Mouse (Mus musculus) MEL (cell line): ENCODE measurements around the gene Zfp764. TPM values are rescaled to one million over a fixed set of nuclear protein-coding genes. Genes with fewer than 3 reads are reported as not detected.
"Not testable (repeated sequence)": the region's sequence is repeated elsewhere in the genome, so short reads cannot be mapped to it uniquely, and the experiment has no call there.

ENCODE experiments used
- DNase-seq: peaks from one replicate; pipeline ENCODE4 v3.0.0; 2011; ENCODE audit warnings: low read depth, low spot score
- H3K27ac ChIP-seq: 2 replicates; pipeline ENCODE4 v1.5.1; 2012; ENCODE audit warnings: low read depth, mild to moderate bottlenecking, control low read depth, low read length, moderate library complexity; ENCODE audit not compliant: control insufficient read depth
- H3K27me3 ChIP-seq, 2 experiments: fragments of 150-350 bp in 1 of 2; sonication (generic) in 1 of 2; 2 replicates each; pipeline ENCODE4 v1.6.1; 2012; ENCODE audit warnings: low read length in 2 of 2, mild to moderate bottlenecking in 2 of 2, improper control_type of control experiment in 1 of 2, moderate library complexity in 1 of 2; ENCODE audit not compliant: insufficient read depth in 2 of 2, control insufficient read depth in 1 of 2
- H3K36me3 ChIP-seq, 2 experiments: 2 replicates each; pipeline ENCODE4 v1.6.1; 2012 to 2014; ENCODE audit warnings: low read length in 2 of 2, improper control_type of control experiment in 1 of 2, inconsistent platforms in 1 of 2, mild to moderate bottlenecking in 1 of 2; ENCODE audit not compliant: insufficient read depth in 2 of 2, control insufficient read depth in 1 of 2
- H3K4me1 ChIP-seq, 2 experiments: fragments of 150-350 bp in 1 of 2; sonication (generic) in 1 of 2; 2 replicates each; pipeline ENCODE4 v1.6.1; 2012; ENCODE audit warnings: low read length in 2 of 2, improper control_type of control experiment in 1 of 2, mild to moderate bottlenecking in 1 of 2; ENCODE audit not compliant: insufficient read depth in 2 of 2, control insufficient read depth in 1 of 2
- H3K4me3 ChIP-seq, 2 experiments: fragments of 150-350 bp in 1 of 2; sonication (generic) in 1 of 2; 2 replicates each; pipeline ENCODE4 v1.5.1; 2012; ENCODE audit warnings: low read depth in 2 of 2, low read length in 2 of 2, mild to moderate bottlenecking in 2 of 2, moderate library complexity in 2 of 2, control low read depth in 1 of 2, improper control_type of control experiment in 1 of 2; ENCODE audit not compliant: control insufficient read depth in 1 of 2, insufficient read depth in 1 of 2
- H3K79me2 ChIP-seq: 2 replicates; pipeline ENCODE4 v1.6.1; 2012; ENCODE audit warnings: mild to moderate bottlenecking, low read length, moderate library complexity; ENCODE audit not compliant: control insufficient read depth, poor library complexity, insufficient read depth
- H3K9ac ChIP-seq: 2 replicates; pipeline ENCODE4 v1.6.1; 2012; ENCODE audit warnings: low read depth, mild to moderate bottlenecking, control low read depth, low read length, moderate library complexity; ENCODE audit not compliant: control insufficient read depth, poor library complexity, severe bottlenecking
- H3K9me3 ChIP-seq: fragments of 150-350 bp; sonication (generic); replicated peaks from 2 replicates; pipeline ENCODE4 v1.6.1; 2012; ENCODE audit warnings: mild to moderate bottlenecking, low read length, improper control_type of control experiment, moderate library complexity; ENCODE audit not compliant: insufficient read depth
- BHLHE40 ChIP-seq: IDR thresholded peaks from 2 replicates; pipeline ENCODE4 v1.6.1; 2012; ENCODE audit warnings: low read depth, mild to moderate bottlenecking, inconsistent platforms, low read length, improper control_type of control experiment, borderline replicate concordance
- CTCF ChIP-seq, 3 experiments: IDR thresholded peaks in 2 of 3; conservative IDR thresholded peaks in 1 of 3; 2 replicates each; pipeline ENCODE4 v1.5.1; 2011 to 2012; ENCODE audit warnings: low read length in 3 of 3, low read depth in 2 of 3, mild to moderate bottlenecking in 2 of 3, improper control_type of control experiment in 1 of 3, inconsistent platforms in 1 of 3, mixed read lengths in 1 of 3, moderate library complexity in 1 of 3; ENCODE audit not compliant: control insufficient read depth in 1 of 3, insufficient read depth in 1 of 3, poor library complexity in 1 of 3, severe bottlenecking in 1 of 3
- ELF1 ChIP-seq: IDR thresholded peaks from 2 replicates; pipeline ENCODE4 v1.6.1; 2014; ENCODE audit warnings: low read depth, mild to moderate bottlenecking, inconsistent platforms, low read length, improper control_type of control experiment, moderate library complexity
- HCFC1 ChIP-seq: IDR thresholded peaks from 2 replicates; pipeline ENCODE4 v1.6.1; 2012; ENCODE audit warnings: low read depth, mild to moderate bottlenecking, inconsistent platforms, low read length, improper control_type of control experiment, moderate library complexity
- MAX ChIP-seq: IDR thresholded peaks from 2 replicates; pipeline ENCODE4 v1.6.1; 2011; ENCODE audit warnings: low read length, improper control_type of control experiment
- MXI1 ChIP-seq: IDR thresholded peaks from 2 replicates; pipeline ENCODE4 v1.6.1; 2011; ENCODE audit warnings: mild to moderate bottlenecking, low read depth, low read length, improper control_type of control experiment
- MYC ChIP-seq: IDR thresholded peaks from 2 replicates; pipeline ENCODE4 v1.6.1; 2011; ENCODE audit warnings: low read depth, mild to moderate bottlenecking, low read length, improper control_type of control experiment, moderate library complexity
- NELFE ChIP-seq: IDR thresholded peaks from 2 replicates; pipeline ENCODE4 v1.6.1; 2011; ENCODE audit warnings: low read depth, low read length, improper control_type of control experiment
- NRF1 ChIP-seq: IDR thresholded peaks from 2 replicates; pipeline ENCODE4 v1.6.1; 2014; ENCODE audit warnings: low read depth, mild to moderate bottlenecking, inconsistent platforms, low read length, improper control_type of control experiment, moderate library complexity; ENCODE audit not compliant: poor library complexity, insufficient read depth, severe bottlenecking
- POLR2A ChIP-seq, 2 experiments: IDR thresholded peaks; 2 replicates each; pipeline ENCODE4 v1.6.1; 2011 to 2012; ENCODE audit warnings: low read length in 2 of 2, mild to moderate bottlenecking in 2 of 2, control low read depth in 1 of 2, improper control_type of control experiment in 1 of 2, low read depth in 1 of 2, moderate library complexity in 1 of 2; ENCODE audit not compliant: control insufficient read depth in 1 of 2, insufficient read depth in 1 of 2, poor library complexity in 1 of 2
- POLR2AphosphoS2 ChIP-seq: IDR thresholded peaks from 2 replicates; pipeline ENCODE4 v1.6.1; 2011; ENCODE audit warnings: low read length, improper control_type of control experiment
- RAD21 ChIP-seq: IDR thresholded peaks from 2 replicates; pipeline ENCODE4 v1.6.1; 2011; ENCODE audit warnings: mild to moderate bottlenecking, low read depth, low read length, improper control_type of control experiment
- RCOR1 ChIP-seq: IDR thresholded peaks from 2 replicates; pipeline ENCODE4 v1.6.1; 2012; ENCODE audit warnings: low read depth, mild to moderate bottlenecking, inconsistent platforms, low read length, improper control_type of control experiment
- SIN3A ChIP-seq: IDR thresholded peaks from 2 replicates; pipeline ENCODE4 v1.6.1; 2012; ENCODE audit warnings: low read length, improper control_type of control experiment, inconsistent platforms
- SMC3 ChIP-seq: IDR thresholded peaks from 2 replicates; pipeline ENCODE4 v1.6.1; 2011; ENCODE audit warnings: low read depth, low read length, improper control_type of control experiment
- TAL1 ChIP-seq: IDR thresholded peaks from 2 replicates; pipeline ENCODE4 v1.6.1; 2012; ENCODE audit warnings: mild to moderate bottlenecking, inconsistent platforms, low read length, moderate library complexity, mixed read lengths
- ZC3H11A ChIP-seq: IDR thresholded peaks from 2 replicates; pipeline ENCODE4 v1.6.1; 2012; ENCODE audit warnings: low read depth, mild to moderate bottlenecking, inconsistent platforms, low read length, improper control_type of control experiment
- ZKSCAN1 ChIP-seq: IDR thresholded peaks from 2 replicates; pipeline ENCODE4 v1.6.1; 2012; ENCODE audit warnings: low read depth, mild to moderate bottlenecking, inconsistent platforms, low read length, improper control_type of control experiment, moderate library complexity
- polyA plus RNA-seq, 2 experiments: library from polyadenylated mRNA; stranded (reverse) in 1 of 2; unstranded in 1 of 2; fragments of >175 nt in 1 of 2; fragments of >200 nt in 1 of 2; gene quantifications; 2 replicates each; pipeline versions ENCODE4 v1.2.1 to v1.2.4; 2012; ENCODE audit warnings: low replicate concordance in 2 of 2, low read depth in 1 of 2; ENCODE audit not compliant: insufficient read length in 2 of 2, insufficient read depth in 1 of 2, missing spikeins in 1 of 2
- total RNA-seq: library from RNA; depleted of rRNA; stranded (reverse); fragments of 300-350 nt; gene quantifications from 2 replicates; pipeline ENCODE4 v1.2.3, GENCODE M21; 2012

Zfp764 gene
- total and polyA plus RNA-seq, 3 experiments = 3.1 to 4.1 TPM; not detected in 1

DNA sequence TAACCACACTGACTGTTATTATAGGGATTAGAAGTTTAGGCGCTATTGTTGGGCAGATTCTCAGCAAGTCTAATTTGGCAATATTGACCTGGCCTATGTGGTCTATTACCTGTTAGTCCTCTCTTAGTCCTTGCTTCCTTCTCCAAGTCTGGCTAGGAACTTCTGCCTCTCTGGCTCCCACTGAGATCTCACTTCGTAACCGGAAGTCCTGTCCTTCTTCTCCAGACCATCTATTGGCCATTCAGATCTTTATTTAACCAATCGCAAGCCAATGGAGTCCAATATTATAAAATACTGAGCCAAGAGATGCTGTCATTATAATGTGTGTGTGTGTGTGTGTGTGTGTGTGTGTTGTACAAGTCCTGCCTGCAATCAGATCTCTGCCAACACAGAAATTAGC lies 42.5 kb downstream of the Zfp764 start:
- no peak overlapping the region for H3K9ac ChIP-seq
- H3K27ac ChIP-seq = no peak overlapping the region
- H3K36me3 ChIP-seq = peaks cover 0 to 3% of the 10 kb centered on the region in 2 experiments; a peak in 1 of 4 replicates
- no peak overlapping the region for H3K4me3 ChIP-seq
- 0 out of 4 replicates have a peak, but pooled peaks cover 4% of the 10 kb centered on the region in 2 experiments for H3K4me1 ChIP-seq
- no peaks in the 10 kb centered on the region for H3K79me2 ChIP-seq
- no peaks in the 10 kb centered on the region for H3K9me3 ChIP-seq
- no peaks in the 10 kb centered on the region for H3K27me3 ChIP-seq
- no peak for DNase-seq
- TF ChIP-seq SIN3A = no peak
- no peak for TF ChIP-seq POLR2A (IDR thresholded peaks at IDR 0.05; ENCODE audit: control insufficient read depth in 1 of 2, insufficient read depth in 1 of 2, low read depth in 1 of 2, low read length in 2 of 2, poor library complexity in 1 of 2)
- no peak for TF ChIP-seq ELF1
- TF ChIP-seq POLR2AphosphoS2 = no peak
- no peak for TF ChIP-seq ZKSCAN1
- TF ChIP-seq CTCF (IDR thresholded peaks at IDR 0.05 in 2 of 3, conservative IDR thresholded peaks at IDR 0.05 in 1 of 3; ENCODE audit: control insufficient read depth in 1 of 3, insufficient read depth in 1 of 3, low read depth in 2 of 3, low read length in 3 of 3, poor library complexity in 1 of 3, severe bottlenecking in 1 of 3) = no peak

DNA sequence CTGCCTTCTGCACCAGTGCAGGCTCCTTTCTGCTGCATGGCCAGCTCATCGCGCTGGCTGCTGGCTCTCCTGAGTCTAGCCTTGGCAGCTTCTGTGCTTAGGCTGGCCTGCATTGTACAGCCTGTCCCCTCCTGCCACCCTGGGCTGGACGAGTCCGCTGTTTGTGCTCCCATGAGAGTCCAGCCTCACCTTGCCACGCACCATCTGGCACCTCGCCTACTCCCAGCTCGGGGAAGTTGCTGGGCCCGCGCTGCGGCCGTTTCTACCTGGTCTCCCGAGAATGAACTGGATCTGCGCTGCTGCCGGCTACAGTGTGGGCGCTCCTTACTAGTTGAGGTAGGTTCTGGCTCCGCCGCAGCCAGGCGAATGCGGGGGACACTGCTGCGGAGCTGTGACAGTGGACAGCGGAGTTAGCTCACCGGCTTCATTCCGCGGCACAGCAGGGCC lies 43.1 kb downstream of the Zfp764 start:
- Histone ChIP-seq H3K4me3 (no peak overlapping the region), H3K9ac (no peak overlapping the region), H3K9me3 (no peaks in the 10 kb centered on the region)
- no peak for TF ChIP-seq HCFC1
- TF ChIP-seq RAD21 = no peak
- no peak for TF ChIP-seq SIN3A
- TF ChIP-seq BHLHE40 = no peak
- TF ChIP-seq MAX = no peak
- no peak for TF ChIP-seq RCOR1
- TF ChIP-seq MXI1 = no peak
- TF ChIP-seq TAL1 = no peak
- TF ChIP-seq NELFE = no peak
- TF ChIP-seq NRF1 = no peak
- TF ChIP-seq, all 39 proteins: peak for 0
- no peaks in the 10 kb centered on the region for H3K79me2 ChIP-seq
- 0 out of 4 replicates have a peak, but pooled peaks cover 4% of the 10 kb centered on the region in 2 experiments for H3K4me1 ChIP-seq
- H3K27ac ChIP-seq = no peak overlapping the region
- H3K36me3 ChIP-seq = peaks cover 0 to 3% of the 10 kb centered on the region in 2 experiments; a peak in 1 of 4 replicates
- no peaks in the 10 kb centered on the region for H3K27me3 ChIP-seq
- DNase-seq = no peak

DNA sequence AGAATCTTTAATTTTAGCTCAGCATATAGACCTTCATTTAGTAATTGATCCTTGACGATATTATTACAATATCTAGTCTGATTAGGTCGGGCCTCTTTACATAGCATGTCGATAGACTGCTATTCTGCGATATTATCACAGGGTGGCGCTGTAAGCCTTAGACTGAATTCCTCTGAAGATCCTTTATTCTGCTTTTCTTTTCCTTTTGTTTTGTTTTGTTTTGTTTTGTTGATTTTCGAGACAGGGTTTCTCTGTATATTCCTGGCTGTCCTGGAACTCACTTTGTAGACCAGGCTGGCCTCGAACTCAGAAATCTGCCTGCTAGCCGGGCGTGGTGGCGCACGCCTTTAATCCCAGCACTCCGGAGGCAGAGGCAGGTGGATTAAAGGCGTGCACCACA lies 44.2 kb downstream of the Zfp764 start:
- Histone ChIP-seq H3K4me3 (peak overlapping the region; percentile 30 to 60), H3K9ac (peak overlapping the region; percentile 67)
- not testable (repeated sequence) for H3K79me2 ChIP-seq, H3K4me1 ChIP-seq, H3K9me3 ChIP-seq, H3K27ac ChIP-seq, H3K36me3 ChIP-seq
- DNase-seq = peak; percentile 83
- TF ChIP-seq ZC3H11A (peak; percentile 94), CTCF (IDR thresholded peaks at IDR 0.05 in 2 of 3, conservative IDR thresholded peaks at IDR 0.05 in 1 of 3; ENCODE audit: control insufficient read depth in 1 of 3, insufficient read depth in 1 of 3, low read depth in 2 of 3, low read length in 3 of 3, poor library complexity in 1 of 3, severe bottlenecking in 1 of 3) (peak; percentile 31 to 91 (median 75)), RAD21 (peak; percentile 94), MYC (0 out of 2 replicates have a peak, but pooled peaks have one; percentile 27), SMC3 (peak; percentile 85), MXI1 (peak; percentile 44; the same call in 1 of the 2 replicates), SIN3A (peak; percentile 84), HCFC1 (0 out of 2 replicates have a peak, but pooled peaks have one; percentile 55)
- TF ChIP-seq, all 39 proteins: peak for 8; not testable (repeated sequence) for 31
- H3K27me3 ChIP-seq = not testable (repeated sequence)
